Mouse (Mus musculus): Measurements from ENCODE around the gene Pfpl. TPM values are rescaled to one million over a fixed set of nuclear protein-coding genes. Genes with fewer than 3 reads are reported as not detected.

Gene Pfpl
- polyA plus RNA-seq, 1 experiment from 2014 or later, result not detected

Other genes starting within 250 kb of the Pfpl start
- gene Olfr1431, start 227.3 kb upstream of the Pfpl start, polyA plus RNA-seq (2014; fragmentation: Nextera tagmentation; extraction: Ambion mirVana), result not detected in 2 replicates
- not detected in 2 replicates for gene Olfr1432, start 195.3 kb upstream of the Pfpl start, polyA plus RNA-seq (2014; fragmentation: Nextera tagmentation; extraction: Ambion mirVana)
- not detected in 2 replicates for gene Olfr262, start 186.2 kb upstream of the Pfpl start, polyA plus RNA-seq (2014; fragmentation: Nextera tagmentation; extraction: Ambion mirVana)
- not detected in 2 replicates for gene Olfr235, start 166.9 kb upstream of the Pfpl start, polyA plus RNA-seq (2014; fragmentation: Nextera tagmentation; extraction: Ambion mirVana)
- gene Olfr1434, start 148.1 kb upstream of the Pfpl start, polyA plus RNA-seq (2014; fragmentation: Nextera tagmentation; extraction: Ambion mirVana), result not detected in 2 replicates
- not detected in 2 replicates for gene Olfr1436, start 128.8 kb upstream of the Pfpl start, polyA plus RNA-seq (2014; fragmentation: Nextera tagmentation; extraction: Ambion mirVana)
- gene Olfr1437, start 102.8 kb upstream of the Pfpl start, polyA plus RNA-seq (2014; fragmentation: Nextera tagmentation; extraction: Ambion mirVana), result not detected in 2 replicates
- gene Olfr1438-ps1, start 92.0 kb upstream of the Pfpl start, polyA plus RNA-seq (2014; fragmentation: Nextera tagmentation; extraction: Ambion mirVana), result not detected in 2 replicates
- not detected in 2 replicates for gene Olfr1440, start 40.6 kb upstream of the Pfpl start, polyA plus RNA-seq (2014; fragmentation: Nextera tagmentation; extraction: Ambion mirVana)
- gene Olfr1441, start 10.5 kb upstream of the Pfpl start, polyA plus RNA-seq (2014; fragmentation: Nextera tagmentation; extraction: Ambion mirVana), result not detected in 2 replicates
- gene Mpeg1, start 32.9 kb downstream of the Pfpl start, polyA plus RNA-seq (2014; fragmentation: Nextera tagmentation; extraction: Ambion mirVana), result 0.55 and 0.75 TPM in 2 replicates
- 15.3 and 18.2 TPM in 2 replicates for gene Dtx4, start 73.5 kb downstream of the Pfpl start, polyA plus RNA-seq (2014; fragmentation: Nextera tagmentation; extraction: Ambion mirVana)
- 9.9 and 10.9 TPM in 2 replicates for gene Fam111a, start 117.8 kb downstream of the Pfpl start, polyA plus RNA-seq (2014; fragmentation: Nextera tagmentation; extraction: Ambion mirVana)
- not detected in 2 replicates for gene Gm4952, start 172.1 kb downstream of the Pfpl start, polyA plus RNA-seq (2014; fragmentation: Nextera tagmentation; extraction: Ambion mirVana)
- gene Glyat, start 205.4 kb downstream of the Pfpl start, polyA plus RNA-seq (2014; fragmentation: Nextera tagmentation; extraction: Ambion mirVana), result not detected in 2 replicates
- gene Olfr1442, start 242.5 kb downstream of the Pfpl start, polyA plus RNA-seq (2014; fragmentation: Nextera tagmentation; extraction: Ambion mirVana), result not detected in 2 replicates